Mouse (Mus musculus) forebrain, embryonic 12.5 days (tissue): ENCODE results near the gene Stat1. TPM values are rescaled to one million over a fixed set of nuclear protein-coding genes. Genes with fewer than 3 reads are reported as not detected.

ENCODE experiments used
- ATAC-seq: fragments of 200-750 bp; cut with Nextera tagmentation; 2 replicates; pipeline ENCODE4 v1.8.0; 2017; ENCODE audit warnings: moderate TSS enrichment; ENCODE audit not compliant: low FRiP score
- H3K27ac ChIP-seq: fragments of 300-500 bp; sonication (generic); 2 replicates; pipeline ENCODE4 v1.5.1; 2016; ENCODE audit warnings: mild to moderate bottlenecking
- H3K27me3 ChIP-seq: fragments of 300-500 bp; sonication (generic); 2 replicates; pipeline ENCODE4 v1.6.1; 2016; ENCODE audit warnings: mild to moderate bottlenecking
- H3K36me3 ChIP-seq: fragments of 300-500 bp; sonication (generic); replicated peaks from 2 replicates; pipeline ENCODE4 v1.6.1; 2016; ENCODE audit warnings: mild to moderate bottlenecking
- H3K4me1 ChIP-seq: fragments of 300-500 bp; sonication (generic); 2 replicates; pipeline ENCODE4 v1.6.1; 2016
- H3K4me2 ChIP-seq: fragments of 300-500 bp; sonication (generic); 2 replicates; pipeline ENCODE4 v1.6.1; 2016; ENCODE audit warnings: mild to moderate bottlenecking, moderate library complexity
- H3K4me3 ChIP-seq: fragments of 300-500 bp; sonication (generic); replicated peaks from 2 replicates; pipeline ENCODE4 v1.5.1; 2016; ENCODE audit warnings: mild to moderate bottlenecking
- H3K9ac ChIP-seq: fragments of 300-500 bp; sonication (generic); 2 replicates; pipeline ENCODE4 v1.6.1; 2016; ENCODE audit warnings: mild to moderate bottlenecking
- H3K9me3 ChIP-seq: fragments of 300-500 bp; sonication (generic); 2 replicates; pipeline ENCODE4 v1.6.1; 2016
- WGBS: fragments of 180-500 bp; shearing (Covaris S2); methylation state at CpG from one replicate; pipeline ENCODE4 v1.1.7; 2016; 5-methylcytosine and 5-hydroxymethylcytosine counted together
- polyA plus RNA-seq: library from polyadenylated mRNA; unstranded; fragments of >200 nt; fragmentation: Nextera tagmentation; extraction: Ambion mirVana; gene quantifications from 2 replicates; pipeline ENCODE4 v1.2.1, GENCODE M21; 2016

Gene Stat1
- polyA plus RNA-seq, 1 experiment from 2014 or later, result 15.4 TPM

DNA sequence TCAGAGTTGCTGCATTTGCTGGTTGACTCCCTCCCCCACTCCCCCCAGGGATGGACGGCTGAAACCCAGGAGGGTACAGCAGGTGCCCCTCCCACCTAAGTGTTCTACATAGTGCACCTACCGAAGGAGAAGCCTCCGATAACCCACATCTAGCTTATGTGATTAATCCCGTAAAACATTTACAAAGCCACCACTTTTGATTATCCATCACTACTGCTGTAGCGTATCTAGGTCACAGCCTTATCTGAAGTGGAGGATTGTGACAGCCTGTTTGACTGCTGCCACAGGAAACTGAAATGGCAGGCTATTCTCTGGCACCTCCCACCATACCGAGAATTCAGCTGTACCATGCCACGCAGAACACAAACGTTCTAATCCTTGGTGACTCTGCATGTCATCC is 52.0 kb downstream of the Stat1 start:
- no peak overlapping the region for H3K9ac ChIP-seq
- H3K36me3 ChIP-seq, result no peaks in the 10 kb centered on the region
- H3K4me2 ChIP-seq, result no peak overlapping the region
- H3K4me1 ChIP-seq, result no peaks in the 10 kb centered on the region
- 83% methylated on average over 8 of the region's 8 CpGs for WGBS
- H3K27me3 ChIP-seq, result no peaks in the 10 kb centered on the region
- H3K4me3 ChIP-seq, result no peak overlapping the region
- no peak overlapping the region for H3K27ac ChIP-seq
- no peaks in the 10 kb centered on the region for H3K9me3 ChIP-seq
- ATAC-seq, result no peak

DNA sequence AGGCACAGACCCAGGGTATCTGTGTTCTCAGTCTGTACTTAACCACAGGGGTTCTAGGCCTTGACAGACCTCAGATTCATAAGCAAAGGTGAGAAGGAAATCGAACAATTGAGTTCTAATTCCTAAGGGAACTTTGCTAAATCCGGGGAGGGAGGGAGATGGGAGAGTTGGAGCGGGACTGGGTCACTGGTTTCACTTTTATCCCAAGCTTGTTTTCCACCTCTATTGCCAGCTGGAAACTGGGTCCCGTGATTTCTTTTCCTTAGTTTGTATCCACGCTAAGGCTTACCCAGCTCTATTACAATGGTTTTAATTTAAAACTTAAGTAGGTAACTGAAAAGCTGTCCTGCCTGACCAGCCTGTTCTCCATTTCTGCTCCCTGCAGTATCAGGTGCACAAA is 56.1 kb downstream of the Stat1 start:
- Histone ChIP-seq H3K36me3 (no peaks in the 10 kb centered on the region), H3K4me1 (no peaks in the 10 kb centered on the region), H3K4me3 (no peak overlapping the region), H3K27ac (no peak overlapping the region), H3K27me3 (no peaks in the 10 kb centered on the region), H3K4me2 (no peak overlapping the region), H3K9me3 (no peaks in the 10 kb centered on the region), H3K9ac (no peak overlapping the region)
- ATAC-seq, result no peak
- WGBS, result 69% methylated on average over 5 of the region's 5 CpGs

DNA sequence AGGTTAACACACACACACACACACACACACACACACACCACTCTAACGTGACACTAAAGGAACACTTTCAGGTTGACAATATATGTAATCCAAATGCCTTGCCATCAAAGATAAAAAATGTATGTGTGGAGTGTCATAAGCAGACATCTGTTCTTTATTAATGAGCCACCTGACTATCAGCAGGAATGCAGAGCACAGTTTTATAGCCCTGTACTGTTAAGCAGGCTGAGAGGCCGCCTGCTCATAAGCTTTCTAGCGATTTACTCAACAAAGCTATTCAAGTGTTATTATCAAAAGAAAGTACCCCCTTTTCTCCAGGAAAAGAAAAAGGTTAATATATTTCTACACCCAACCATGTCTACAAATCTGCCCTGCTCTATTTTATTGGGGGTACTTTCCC is 56.7 kb downstream of the Stat1 start:
- Histone ChIP-seq H3K27me3 (no peaks in the 10 kb centered on the region), H3K4me2 (no peak overlapping the region), H3K36me3 (no peaks in the 10 kb centered on the region), H3K9ac (no peak overlapping the region), H3K9me3 (no peaks in the 10 kb centered on the region), H3K4me3 (no peak overlapping the region), H3K27ac (no peak overlapping the region), H3K4me1 (no peaks in the 10 kb centered on the region)
- ATAC-seq, result no peak
- 61% methylated on average over 3 of the region's 3 CpGs for WGBS

DNA sequence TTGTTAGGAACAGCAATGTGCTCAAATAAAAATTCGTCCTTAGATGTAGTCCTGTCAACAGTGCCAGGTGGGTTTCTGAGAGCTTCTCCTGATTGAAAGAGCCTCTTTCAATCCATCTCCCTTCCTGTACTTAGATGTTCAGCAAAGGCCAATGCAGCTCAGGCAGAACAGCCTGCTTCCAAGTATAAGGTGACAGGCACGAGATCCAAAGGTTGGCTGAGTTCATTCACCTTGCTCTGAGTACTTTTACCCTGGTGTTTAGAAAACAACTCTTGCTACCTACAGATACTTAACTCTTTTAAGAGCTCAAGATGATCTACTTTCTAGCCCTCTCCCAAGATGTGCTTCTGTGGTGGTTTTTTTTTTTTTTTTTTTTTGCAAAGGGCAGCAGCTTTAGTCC is 57.8 kb downstream of the Stat1 start:
- no peaks in the 10 kb centered on the region for H3K4me1 ChIP-seq
- no peak for ATAC-seq
- H3K4me2 ChIP-seq, result no peak overlapping the region
- no peaks in the 10 kb centered on the region for H3K27me3 ChIP-seq
- no peak overlapping the region for H3K9ac ChIP-seq
- no peaks in the 10 kb centered on the region for H3K9me3 ChIP-seq
- WGBS, result 83% methylated on average over 2 of the region's 2 CpGs
- no peak overlapping the region; the same call in 1 of the 2 replicates for H3K27ac ChIP-seq
- no peaks in the 10 kb centered on the region for H3K36me3 ChIP-seq
- no peak overlapping the region for H3K4me3 ChIP-seq

DNA sequence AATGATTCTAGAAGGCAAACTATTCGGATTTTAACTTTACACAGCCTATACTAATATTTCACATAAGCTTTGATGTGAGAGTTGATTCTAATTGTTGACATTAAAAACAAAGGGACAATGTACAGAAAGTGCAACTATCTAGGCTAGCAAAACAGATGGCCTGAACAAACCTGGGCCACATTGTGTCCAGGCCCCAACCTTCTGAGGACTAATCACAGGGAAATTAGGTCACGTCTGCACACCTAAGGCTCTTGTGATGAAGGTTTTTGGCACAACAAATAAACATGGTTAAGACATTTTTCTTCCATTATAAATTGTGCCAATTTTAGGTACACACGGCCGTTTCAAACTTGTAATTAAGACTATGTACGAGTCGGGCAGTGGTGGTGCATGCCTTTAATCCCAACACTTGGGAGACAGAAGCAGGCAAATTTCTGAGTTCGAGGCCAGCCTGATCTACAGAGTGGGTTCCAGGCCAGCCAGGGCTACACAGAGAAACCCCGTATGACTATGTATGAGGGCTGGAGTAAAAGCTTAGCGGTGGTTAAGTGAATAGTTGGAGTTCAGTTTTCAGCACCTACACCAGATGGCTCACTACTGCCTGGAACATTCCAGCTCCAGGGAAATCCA is 60.8 kb downstream of the Stat1 start:
- Histone ChIP-seq H3K36me3 (no peaks in the 10 kb centered on the region), H3K27ac (no peak overlapping the region), H3K27me3 (no peaks in the 10 kb centered on the region), H3K4me2 (no peak overlapping the region), H3K4me1 (no peaks in the 10 kb centered on the region), H3K4me3 (no peak overlapping the region), H3K9ac (no peak overlapping the region), H3K9me3 (no peaks in the 10 kb centered on the region)
- 91% methylated on average over 9 of the region's 9 CpGs for WGBS
- no peak for ATAC-seq

DNA sequence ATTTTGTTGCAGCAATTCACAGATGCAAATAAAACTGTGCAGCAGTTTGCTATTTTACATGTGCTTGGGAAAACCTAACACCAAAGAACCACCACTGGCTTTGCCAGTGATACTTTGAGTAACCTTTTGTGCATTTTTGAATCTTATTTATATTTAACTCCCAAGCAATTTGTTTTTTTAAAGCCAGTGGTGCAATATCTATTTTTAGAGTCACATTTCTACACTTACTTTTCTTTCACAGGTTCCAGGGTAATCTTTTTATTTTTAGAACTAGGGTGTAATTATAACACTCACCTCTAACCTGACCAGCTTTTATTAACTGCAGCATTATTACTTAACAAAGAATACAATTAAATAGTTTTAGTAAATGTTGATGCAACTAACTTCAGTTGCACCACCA is 62.8 kb downstream of the Stat1 start:
- Histone ChIP-seq H3K4me3 (no peak overlapping the region), H3K9ac (no peak overlapping the region), H3K9me3 (no peaks in the 10 kb centered on the region), H3K4me2 (no peak overlapping the region), H3K36me3 (no peaks in the 10 kb centered on the region), H3K27me3 (no peaks in the 10 kb centered on the region), H3K4me1 (no peaks in the 10 kb centered on the region), H3K27ac (no peak overlapping the region)
- no peak for ATAC-seq

DNA sequence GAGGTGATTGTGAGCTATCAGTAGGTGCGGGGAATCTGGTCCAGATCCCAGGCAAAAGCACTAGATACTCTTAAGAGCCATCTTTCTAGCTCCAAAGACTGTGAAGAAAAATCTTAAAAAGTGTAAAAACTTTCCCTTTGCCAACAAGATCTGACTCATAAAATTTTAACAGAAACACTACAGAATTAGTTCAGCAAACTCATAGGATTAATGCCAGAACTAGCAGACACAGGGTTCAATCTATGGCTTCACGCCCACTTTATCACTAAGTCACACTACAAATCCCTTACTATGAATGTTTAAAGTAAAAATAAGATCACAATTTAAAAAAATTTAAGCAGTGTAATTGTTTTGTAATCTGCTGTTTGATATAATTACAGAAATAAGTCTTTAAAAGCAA is 63.8 kb downstream of the Stat1 start:
- no peak for ATAC-seq
- Histone ChIP-seq H3K27ac (no peak overlapping the region), H3K4me3 (no peak overlapping the region), H3K9me3 (no peaks in the 10 kb centered on the region), H3K4me2 (no peak overlapping the region), H3K36me3 (no peaks in the 10 kb centered on the region), H3K9ac (no peak overlapping the region), H3K4me1 (no peaks in the 10 kb centered on the region), H3K27me3 (no peaks in the 10 kb centered on the region)
- 91% methylated on average over 2 of the region's 2 CpGs for WGBS

Other genes with a start within 250 kb of the Stat1 start
- gene Myo1b, start 203.4 kb upstream of the Stat1 start, polyA plus RNA-seq, result 114 and 117 TPM in 2 replicates
- gene Stat4, start 132.3 kb upstream of the Stat1 start, polyA plus RNA-seq, result 7.0 and 10.9 TPM in 2 replicates
- 37.8 and 40.6 TPM in 2 replicates for gene Gls, start 113.8 kb downstream of the Stat1 start, polyA plus RNA-seq